In genomic region chr17:43612221-43612620, GRCm38 (mm10) we compare ENCODE assay signal across 10 mouse cellular contexts. TPM values are rescaled to one million over a fixed set of nuclear protein-coding genes. Genes with fewer than 3 reads are reported as not detected.
"Had no signal": no experiment of that assay in that cellular context is flagged by ENCODE, and none has a peak within 500 bp of the region (broad histone marks: within the 10 kb centered on the region; RNA-seq: fewer than 3 reads in every experiment).

No protein-coding gene starts in this region.

- H3K27me3 ChIP-seq: neural tube, embryonic 13.5 days; neural tube, embryonic 15.5 days; stomach, embryonic 15.5 days had no signal

- H3K4me2 ChIP-seq: neural tube, embryonic 13.5 days; neural tube, embryonic 15.5 days; stomach, embryonic 15.5 days had no signal

- H3K9ac ChIP-seq: neural tube, embryonic 13.5 days; neural tube, embryonic 15.5 days; stomach, embryonic 15.5 days had no signal

- H3K9me3 ChIP-seq: neural tube, embryonic 13.5 days; neural tube, embryonic 15.5 days; stomach, embryonic 15.5 days had no signal

- DNase-seq: thymus, adult 18-20 months had no signal

- H3K4me1 ChIP-seq: neural tube, embryonic 13.5 days; neural tube, embryonic 15.5 days; stomach, embryonic 15.5 days had no signal

- H3K4me3 ChIP-seq: neural tube, embryonic 13.5 days; neural tube, embryonic 15.5 days; stomach, embryonic 15.5 days had no signal

- H3K27ac ChIP-seq: neural tube, embryonic 13.5 days; neural tube, embryonic 15.5 days; stomach, embryonic 15.5 days; stomach, postnatal 0 days had no signal

- H3K36me3 ChIP-seq: neural tube, embryonic 13.5 days; neural tube, embryonic 15.5 days; stomach, embryonic 15.5 days had no signal

RNA-seq across cellular contexts. Expression of gene Tdrd6, which starts 17.9 kb away (rescaled TPM):
- total RNA-seq: neutrophil, adult 5-6 weeks had no signal
- polyA plus RNA-seq: small intestine, adult 2 months; spleen, adult 2 months; stomach, embryonic 14.5 days; thymus, postnatal 0 days had no signal
